Comparison of ENCODE assay signal across 14 mouse cellular contexts in genomic region chr16:8741110-8741509, GRCm38 (mm10). TPM values are rescaled to one million over a fixed set of nuclear protein-coding genes. Genes with fewer than 3 reads are reported as not detected.
A peak's percentile ranks its signal among the peaks of the same experiment; 100 is the strongest.
DNase-seq lines count a peak whose midpoint lies in the region; ATAC-seq and TF ChIP-seq lines count a peak whose summit lies in the region.
"Had no signal": no experiment of that assay in that cellular context is flagged by ENCODE, and none has a peak within 500 bp of the region (broad histone marks: within the 10 kb centered on the region; RNA-seq: fewer than 3 reads in every experiment).

No protein-coding gene starts in this region.

- H3K9me3 ChIP-seq in lung, embryonic 14.5 days (ENCODE audit: low read depth, low read length): no peaks in the 10 kb centered on the region
- no peaks in the 10 kb centered on the region for H3K9me3 ChIP-seq in MEL (replicated peaks; ENCODE audit: insufficient read depth, low read length)
- no peaks in the 10 kb centered on the region for H3K9me3 ChIP-seq in hindbrain, embryonic 13.5 days
- H3K9me3 ChIP-seq: hindbrain, embryonic 12.5 days; limb, embryonic 15.5 days had no signal

- TF ChIP-seq CTCF in lung, embryonic 14.5 days (IDR thresholded peaks at IDR 0.05; ENCODE audit: low read depth): 0 out of 2 replicates have a peak, but pooled peaks have one; percentile 13
- TF ChIP-seq CTCF in MEL (IDR thresholded peaks at IDR 0.05 in 2 of 3, conservative IDR thresholded peaks at IDR 0.05 in 1 of 3; ENCODE audit: control insufficient read depth in 1 of 3, insufficient read depth in 1 of 3, low read depth in 2 of 3, low read length in 3 of 3, poor library complexity in 1 of 3, severe bottlenecking in 1 of 3): peak in 2 of 3 experiments; percentile 13 to 16; a peak in 1 of 6 replicates

- H3K79me2 ChIP-seq in MEL (ENCODE audit: control insufficient read depth, insufficient read depth, low read length, poor library complexity): peaks cover 28% of the 10 kb centered on the region

- no peaks in the 10 kb centered on the region for H3K4me1 ChIP-seq in lung, embryonic 14.5 days (ENCODE audit: insufficient read depth)
- peaks cover 5 to 24% of the 10 kb centered on the region in 2 experiments for H3K4me1 ChIP-seq in MEL (ENCODE audit: control insufficient read depth in 1 of 2, insufficient read depth in 2 of 2, low read length in 2 of 2)
- H3K4me1 ChIP-seq in hindbrain, embryonic 13.5 days (replicated peaks): peaks cover 14% of the 10 kb centered on the region

- no peak for TF ChIP-seq EP300 in MEL (IDR thresholded peaks at IDR 0.05; ENCODE audit: low read depth in 1 of 2, low read length in 2 of 2)

- no peaks in the 10 kb centered on the region for H3K36me3 ChIP-seq in lung, embryonic 14.5 days (ENCODE audit: insufficient read depth)
- H3K36me3 ChIP-seq in MEL (ENCODE audit: control insufficient read depth in 1 of 2, insufficient read depth in 2 of 2, low read length in 2 of 2): peaks cover 0 to 14% of the 10 kb centered on the region in 2 experiments; a peak in 2 of 4 replicates
- no peaks in the 10 kb centered on the region for H3K36me3 ChIP-seq in hindbrain, embryonic 13.5 days
- H3K36me3 ChIP-seq: hindbrain, embryonic 12.5 days; limb, embryonic 15.5 days had no signal

- TF ChIP-seq POLR2A in MEL (IDR thresholded peaks at IDR 0.05; ENCODE audit: control insufficient read depth in 1 of 2, insufficient read depth in 1 of 2, low read depth in 1 of 2, low read length in 2 of 2, poor library complexity in 1 of 2): no peak

- no peak overlapping the region for H3K4me2 ChIP-seq in lung, embryonic 14.5 days
- no peak overlapping the region for H3K4me2 ChIP-seq in hindbrain, embryonic 13.5 days
- H3K4me2 ChIP-seq: hindbrain, embryonic 12.5 days; limb, embryonic 15.5 days had no signal

- TF ChIP-seq RAD21 in MEL (IDR thresholded peaks at IDR 0.05; ENCODE audit: low read depth, low read length): no peak; the same call in 1 of the 2 replicates

- H3K27me3 ChIP-seq in lung, embryonic 14.5 days (ENCODE audit: insufficient read depth, low read length): no peaks in the 10 kb centered on the region
- no peaks in the 10 kb centered on the region for H3K27me3 ChIP-seq in MEL (ENCODE audit: control insufficient read depth in 1 of 2, insufficient read depth in 2 of 2, low read length in 2 of 2)
- H3K27me3 ChIP-seq in hindbrain, embryonic 13.5 days: no peaks in the 10 kb centered on the region
- H3K27me3 ChIP-seq: hindbrain, embryonic 12.5 days; limb, embryonic 15.5 days; megakaryocyte, embryonic 14.5 days had no signal

- no peak overlapping the region for H3K27ac ChIP-seq in lung, embryonic 14.5 days (ENCODE audit: low read depth)
- H3K27ac ChIP-seq in MEL (ENCODE audit: control insufficient read depth, low read depth, low read length): no peak overlapping the region
- no peak overlapping the region for H3K27ac ChIP-seq in hindbrain, embryonic 13.5 days
- H3K27ac ChIP-seq: hindbrain, embryonic 12.5 days; limb, embryonic 15.5 days had no signal

- 49% methylated on average over 1 of the region's 1 CpGs for WGBS in lung, embryonic 14.5 days
- 70% methylated on average over 1 of the region's 1 CpGs for WGBS in hindbrain, embryonic 13.5 days

- DNase-seq in lung, embryonic 14.5 days: no peak
- DNase-seq in lung, adult 18-20 months: no peak
- no peak for DNase-seq in MEL (ENCODE audit: low read depth, low spot score)
- DNase-seq: adrenal gland, adult 2 months; cerebellum, postnatal 10 days; gastrocnemius, postnatal 36 days; kidney, adult 2 months had no signal

- H3K4me3 ChIP-seq in lung, embryonic 14.5 days (ENCODE audit: low read depth, low read length): no peak overlapping the region
- no peak overlapping the region for H3K4me3 ChIP-seq in MEL (ENCODE audit: control insufficient read depth in 1 of 2, insufficient read depth in 1 of 2, low read depth in 2 of 2, low read length in 2 of 2)
- no peak overlapping the region for H3K4me3 ChIP-seq in hindbrain, embryonic 13.5 days
- H3K4me3 ChIP-seq: hindbrain, embryonic 12.5 days; limb, embryonic 15.5 days; megakaryocyte, embryonic 14.5 days had no signal

- H3K9ac ChIP-seq in lung, embryonic 14.5 days: no peak overlapping the region
- H3K9ac ChIP-seq in MEL (ENCODE audit: control insufficient read depth, low read depth, low read length, poor library complexity, severe bottlenecking): no peak overlapping the region
- no peak overlapping the region for H3K9ac ChIP-seq in hindbrain, embryonic 13.5 days
- H3K9ac ChIP-seq: hindbrain, embryonic 12.5 days; limb, embryonic 15.5 days had no signal

- ATAC-seq in lung, embryonic 14.5 days (ENCODE audit: insufficient read depth): no peak
- 0 out of 2 replicates have a peak, but pooled peaks have one; percentile 31 for ATAC-seq in erythroid progenitor cell, adult 5-6 weeks (replicated peaks; ENCODE audit: low FRiP score, poor library complexity, severe bottlenecking)
- ATAC-seq in megakaryocyte-erythroid progenitor cell, adult 5-6 weeks (replicated peaks; ENCODE audit: low FRiP score, low TSS enrichment, poor library complexity, severe bottlenecking): 0 out of 2 replicates have a peak, but pooled peaks have one; percentile 43
- ATAC-seq in cerebellum, adult (ENCODE audit: insufficient number of reproducible peaks, low FRiP score, low TSS enrichment): no peak
- no peak for ATAC-seq in hindbrain, embryonic 13.5 days (ENCODE audit: low FRiP score)

TF ChIP-seq in MEL, 35 proteins besides CTCF, POLR2A, EP300 and RAD21:
- TF ChIP-seq SIN3A (IDR thresholded peaks at IDR 0.05; ENCODE audit: low read length) (no peak), SMC3 (IDR thresholded peaks at IDR 0.05; ENCODE audit: low read depth, low read length) (peak; percentile 26; the same call in 1 of the 2 replicates)

RNA-seq across cellular contexts. Expression of gene Usp7, which starts 51.0 kb away (rescaled TPM):
- 43.5 and 49.8 TPM in 2 replicates for polyA plus RNA-seq in lung, embryonic 14.5 days (2014; fragmentation: Nextera tagmentation; extraction: Ambion mirVana)
- total RNA-seq in MEL (2012; rRNA removed): 101 and 105 TPM in 2 replicates
- 100 to 1,000 TPM in 1 of 2 experiments, 10 to 100 TPM in 1; 94.2 to 425 TPM for polyA plus RNA-seq in MEL (2012; ENCODE audit: insufficient read depth in 1 of 2, insufficient read length in 2 of 2, low read depth in 1 of 2, low replicate concordance in 2 of 2, missing spikeins in 1 of 2)
- 742 and 897 TPM in 2 replicates for total RNA-seq in erythroid progenitor cell, adult 5-6 weeks (2015; ENCODE audit: low replicate concordance)
- 1,089 and 1,449 TPM in 2 replicates for total RNA-seq in erythroid progenitor cell, adult 5-6 weeks (2017; ENCODE audit: low replicate concordance)
- 196 and 235 TPM in 2 replicates for total RNA-seq in megakaryocyte-erythroid progenitor cell, adult 5-6 weeks (2014; fragmentation: Nextera tagmentation)
- 202 and 222 TPM in 2 replicates for total RNA-seq in megakaryocyte-erythroid progenitor cell, adult 5-6 weeks (2017)
- 27.8 and 34.1 TPM in 2 replicates for polyA plus RNA-seq in hindbrain, embryonic 13.5 days (2015; fragmentation: Nextera tagmentation; extraction: Ambion mirVana)

Comparison
In these comparisons a context has a peak if more than half of its experiments do, and no peak if none do; other contexts are left out.
1. ATAC-seq: peak in erythroid progenitor cell, adult 5-6 weeks (single experiment) and megakaryocyte-erythroid progenitor cell, adult 5-6 weeks (single experiment); none in lung, embryonic 14.5 days (single experiment), cerebellum, adult (single experiment) and hindbrain, embryonic 13.5 days (single experiment).